Mouse (Mus musculus) limb, embryonic 14.5 days (tissue): ENCODE measurements around the gene Mapkbp1. TPM values are rescaled to one million over a fixed set of nuclear protein-coding genes. Genes with fewer than 3 reads are reported as not detected.

Source experiments
- ATAC-seq: fragments of 200-750 bp; cut with Nextera tagmentation; 2 replicates; pipeline ENCODE4 v1.8.0; 2017; ENCODE audit warnings: low read depth, moderate number of reproducible peaks, moderate TSS enrichment; ENCODE audit not compliant: low FRiP score
- DNase-seq: peaks from one replicate; pipeline ENCODE4 v3.0.0-alpha.2; 2015; ENCODE audit warnings: low spot score
- H3K27ac ChIP-seq: fragments of 300-500 bp; sonication (generic); replicated peaks from 2 replicates; pipeline ENCODE4 v1.5.1; 2014; ENCODE audit warnings: low read depth, mild to moderate bottlenecking, low read length, moderate library complexity, mixed read lengths
- H3K27me3 ChIP-seq: fragments of 300-500 bp; sonication (generic); 2 replicates; pipeline ENCODE4 v1.6.1; 2014; ENCODE audit warnings: low read length, mixed read lengths; ENCODE audit not compliant: control insufficient read depth, insufficient read depth
- H3K36me3 ChIP-seq: fragments of 300-500 bp; sonication (generic); 2 replicates; pipeline ENCODE4 v1.6.1; 2014; ENCODE audit warnings: mild to moderate bottlenecking, low read length, moderate library complexity, mixed read lengths; ENCODE audit not compliant: control insufficient read depth, insufficient read depth
- H3K4me1 ChIP-seq: fragments of 300-500 bp; sonication (generic); 2 replicates; pipeline ENCODE4 v1.6.1; 2014; ENCODE audit warnings: antibody characterized with exemption, low read length, mixed read lengths; ENCODE audit not compliant: control insufficient read depth, insufficient read depth
- H3K4me2 ChIP-seq: fragments of 300-500 bp; sonication (generic); replicated peaks from 2 replicates; pipeline ENCODE4 v1.6.1; 2014; ENCODE audit warnings: low read depth, mild to moderate bottlenecking, low read length, moderate library complexity; ENCODE audit not compliant: severe bottlenecking
- H3K4me3 ChIP-seq: fragments of 300-500 bp; sonication (generic); replicated peaks from 2 replicates; pipeline ENCODE4 v1.5.1; 2014; ENCODE audit warnings: low read length
- H3K9ac ChIP-seq: fragments of 300-500 bp; sonication (generic); 2 replicates; pipeline ENCODE4 v1.6.1; 2014; ENCODE audit warnings: mild to moderate bottlenecking, low read depth, low read length, moderate library complexity; ENCODE audit not compliant: severe bottlenecking
- H3K9me3 ChIP-seq: fragments of 300-500 bp; sonication (generic); 2 replicates; pipeline ENCODE4 v1.6.1; 2016; ENCODE audit warnings: low read length; ENCODE audit not compliant: control insufficient read depth
- POLR2A ChIP-seq: fragments of 200-500 bp; IDR thresholded peaks from 2 replicates; pipeline ENCODE4 v1.8.0; 2012; ENCODE audit warnings: inconsistent platforms, mild to moderate bottlenecking, moderate library complexity, borderline replicate concordance; ENCODE audit not compliant: insufficient read depth, insufficient read length; ENCODE audit errors: extremely low read depth
- WGBS: fragments of 180-500 bp; shearing (Covaris S2); extraction: QIAGEN DNeasy Blood & Tissue Kit; methylation state at CpG from one replicate; pipeline ENCODE4 v1.1.7; 2014; 5-methylcytosine and 5-hydroxymethylcytosine counted together
- polyA plus RNA-seq, 2 experiments: library from polyadenylated mRNA; depleted of rRNA in 1 of 2; stranded (reverse) in 1 of 2; unstranded in 1 of 2; fragments of >200 nt; fragmentation: Nextera tagmentation in 1 of 2; extraction: Ambion mirVana in 1 of 2; gene quantifications; 2 replicates each; pipeline versions ENCODE4 v1.2.1 to v1.2.3; 2012 to 2014

The Mapkbp1 gene
- polyA plus RNA-seq, 2 experiments, result 4.2 to 26.2 TPM

- DNase-seq (no peak), ATAC-seq (no peak)
- Histone ChIP-seq H3K4me3 (no peak overlapping the region), H3K27me3 (no peaks in the 10 kb centered on the region), H3K36me3 (peaks cover 17% of the 10 kb centered on the region), H3K4me2 (no peak overlapping the region), H3K9me3 (no peaks in the 10 kb centered on the region), H3K4me1 (peaks cover 23% of the 10 kb centered on the region), H3K27ac (no peak overlapping the region), H3K9ac (no peak overlapping the region)
- WGBS, result 94% methylated on average over 2 of the region's 2 CpGs
- TF ChIP-seq POLR2A, result no peak
Measured at GRCm38 (mm10) chr2:119999731-120000130, 27.2 kb downstream of the Mapkbp1 start.

GRCm38 (mm10) chr2:120000882-120001584 lies 28.5 kb downstream of the Mapkbp1 start:
- Histone ChIP-seq H3K9me3 (no peaks in the 10 kb centered on the region), H3K27me3 (no peaks in the 10 kb centered on the region), H3K36me3 (peaks cover 17% of the 10 kb centered on the region), H3K9ac (no peak overlapping the region), H3K4me1 (peaks cover 10% of the 10 kb centered on the region), H3K4me2 (no peak overlapping the region), H3K27ac (0 out of 2 replicates have a peak overlapping the region, but pooled peaks have one; percentile 20), H3K4me3 (no peak overlapping the region)
- peak; percentile 10 for DNase-seq
- 68% methylated on average over 3 of the region's 3 CpGs for WGBS
- ATAC-seq, result peak; percentile 74
- TF ChIP-seq POLR2A, result no peak

GRCm38 (mm10) chr2:120001956-120002355 lies 29.5 kb downstream of the Mapkbp1 start:
- 71% methylated on average over 4 of the region's 4 CpGs for WGBS
- Histone ChIP-seq H3K27ac (no peak overlapping the region), H3K9me3 (no peaks in the 10 kb centered on the region), H3K27me3 (no peaks in the 10 kb centered on the region), H3K4me2 (no peak overlapping the region), H3K9ac (no peak overlapping the region), H3K4me3 (no peak overlapping the region), H3K36me3 (peaks cover 17% of the 10 kb centered on the region), H3K4me1 (peaks cover under 1% of the 10 kb centered on the region)
- ATAC-seq, result no peak
- no peak for DNase-seq
- TF ChIP-seq POLR2A, result no peak

GRCm38 (mm10) chr2:120003970-120004369 lies 31.5 kb downstream of the Mapkbp1 start:
- Histone ChIP-seq H3K9ac (no peak overlapping the region), H3K4me2 (no peak overlapping the region), H3K4me3 (no peak overlapping the region), H3K27ac (no peak overlapping the region), H3K9me3 (no peaks in the 10 kb centered on the region), H3K27me3 (no peaks in the 10 kb centered on the region), H3K4me1 (no peaks in the 10 kb centered on the region; the same call in 1 of the 2 replicates), H3K36me3 (peaks cover 16% of the 10 kb centered on the region)
- TF ChIP-seq POLR2A, result no peak
- 84% methylated on average over 2 of the region's 2 CpGs for WGBS
- DNase-seq, result no peak
- ATAC-seq, result no peak

DNA sequence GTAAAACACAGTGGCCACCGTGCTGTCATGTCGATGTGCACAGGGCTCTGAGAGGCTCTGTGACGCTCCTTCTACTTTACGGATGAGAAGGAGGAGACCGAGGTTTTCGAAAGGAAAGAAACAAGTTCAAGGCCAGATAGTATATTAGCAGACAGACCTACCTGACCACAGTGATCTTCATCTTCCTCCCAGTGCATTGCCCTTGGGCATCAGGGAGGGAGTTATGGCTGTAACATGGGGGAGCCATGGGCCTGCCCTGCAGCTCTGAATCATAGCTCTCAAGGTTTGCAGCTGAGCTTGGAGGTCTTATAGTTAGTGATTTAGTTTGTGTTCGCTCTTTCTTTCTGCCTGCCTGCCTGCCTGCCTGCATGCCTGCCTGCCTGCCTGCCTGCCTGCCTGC lies 34.2 kb downstream of the Mapkbp1 start:
- WGBS, result 96% methylated on average over 7 of the region's 7 CpGs
- Histone ChIP-seq H3K4me1 (no peaks in the 10 kb centered on the region; the same call in 1 of the 2 replicates), H3K9ac (no peak overlapping the region), H3K4me3 (no peak overlapping the region), H3K27ac (no peak overlapping the region), H3K4me2 (no peak overlapping the region), H3K36me3 (peaks cover 5% of the 10 kb centered on the region), H3K9me3 (no peaks in the 10 kb centered on the region), H3K27me3 (no peaks in the 10 kb centered on the region)
- no peak for ATAC-seq
- no peak for TF ChIP-seq POLR2A
- no peak for DNase-seq
